Mouse (Mus musculus) c-Kit-positive CD71-positive TER-119-negative erythroid progenitor cells, embryonic 14.5 days (primary cell): Measurements from ENCODE around the gene Aspg.

Experiments
- DNase-seq: peaks from one replicate; pipeline ENCODE4 v3.0.0-alpha.2; 2013; ENCODE audit warnings: low read depth

Aspg gene

DNA sequence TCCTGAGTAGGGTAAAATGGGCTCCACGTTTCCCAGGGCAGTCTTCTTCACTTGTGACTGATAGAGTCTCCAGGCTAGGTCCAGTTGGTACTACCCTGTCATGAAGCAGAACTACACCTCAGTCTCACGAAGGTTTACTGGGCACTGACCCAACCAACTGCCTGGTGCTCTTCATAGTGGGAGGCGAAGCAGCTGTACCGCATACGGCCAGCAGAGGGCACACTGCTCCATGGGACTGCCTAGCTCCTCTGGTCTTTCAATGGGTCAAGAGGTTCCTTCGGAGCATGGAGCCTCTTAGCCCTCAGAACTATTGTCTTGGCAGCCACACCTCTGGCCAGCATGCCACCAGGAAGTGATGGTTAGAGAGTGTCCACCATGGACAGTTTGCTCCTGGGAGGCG lies 7.2 kb downstream of the Aspg start:
- peak; percentile 34 for DNase-seq

- DNase-seq = no peak
These were observed 10.5 kb downstream of the Aspg start for GRCm38 (mm10) chr12:112117006-112117405.

- DNase-seq = no peak
These were observed 11.2 kb downstream of the Aspg start for GRCm38 (mm10) chr12:112117649-112118048.

DNA sequence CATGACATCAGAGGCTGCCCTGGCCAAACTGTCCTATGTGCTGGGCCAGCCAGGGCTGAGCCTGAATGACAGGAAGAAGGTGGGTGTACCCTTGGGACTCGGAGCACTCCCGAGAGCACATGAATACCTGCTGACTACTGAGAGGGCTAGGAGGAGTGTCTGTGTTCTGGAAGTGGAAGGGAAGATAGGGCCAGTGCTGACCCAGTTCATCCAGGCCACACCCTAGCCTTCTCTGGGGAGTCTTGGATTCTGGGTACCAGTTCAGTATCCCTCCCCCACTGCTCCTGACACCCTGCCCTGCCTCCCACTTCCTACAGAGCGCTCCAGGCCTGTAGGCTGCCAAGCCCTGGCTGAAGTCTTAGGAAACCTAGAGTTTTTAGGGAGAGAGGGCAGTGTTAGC lies 14.7 kb downstream of the Aspg start:
- DNase-seq = no peak

GRCm38 (mm10) chr12:112125903-112126302 lies 19.4 kb downstream of the Aspg start:
- no peak for DNase-seq

GRCm38 (mm10) chr12:112126931-112127635 lies 20.6 kb downstream of the Aspg start:
- no peak for DNase-seq

GRCm38 (mm10) chr12:112128526-112128925 lies 22.0 kb downstream of the Aspg start:
- DNase-seq = no peak

DNA sequence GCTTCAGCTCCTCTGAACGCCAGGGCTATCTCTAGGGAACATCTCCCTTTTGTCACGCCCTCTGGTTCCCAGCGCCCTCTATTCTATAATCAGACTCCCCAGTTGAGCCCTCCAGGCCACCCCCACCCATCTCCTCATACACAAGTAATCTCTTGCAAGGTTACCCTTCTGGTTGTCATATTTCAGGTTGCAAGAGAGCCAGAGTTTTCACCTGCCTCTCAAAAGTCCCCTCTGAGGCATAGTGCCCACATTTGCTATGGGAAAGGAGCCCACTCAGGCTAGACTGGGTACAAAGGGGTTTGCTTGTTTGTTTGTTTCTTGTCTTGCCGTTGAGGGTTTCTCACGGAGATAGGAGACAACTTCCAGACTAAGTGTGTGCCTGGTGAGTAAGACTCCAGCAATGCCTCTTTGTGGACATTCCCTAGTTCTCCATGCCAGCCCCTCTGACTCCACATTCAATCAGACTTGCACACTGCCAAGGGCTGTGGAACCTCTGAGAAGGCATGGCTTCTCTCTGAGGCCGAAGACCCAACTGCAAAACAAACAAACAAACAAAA lies 22.9 kb downstream of the Aspg start:
- DNase-seq = no peak

DNA sequence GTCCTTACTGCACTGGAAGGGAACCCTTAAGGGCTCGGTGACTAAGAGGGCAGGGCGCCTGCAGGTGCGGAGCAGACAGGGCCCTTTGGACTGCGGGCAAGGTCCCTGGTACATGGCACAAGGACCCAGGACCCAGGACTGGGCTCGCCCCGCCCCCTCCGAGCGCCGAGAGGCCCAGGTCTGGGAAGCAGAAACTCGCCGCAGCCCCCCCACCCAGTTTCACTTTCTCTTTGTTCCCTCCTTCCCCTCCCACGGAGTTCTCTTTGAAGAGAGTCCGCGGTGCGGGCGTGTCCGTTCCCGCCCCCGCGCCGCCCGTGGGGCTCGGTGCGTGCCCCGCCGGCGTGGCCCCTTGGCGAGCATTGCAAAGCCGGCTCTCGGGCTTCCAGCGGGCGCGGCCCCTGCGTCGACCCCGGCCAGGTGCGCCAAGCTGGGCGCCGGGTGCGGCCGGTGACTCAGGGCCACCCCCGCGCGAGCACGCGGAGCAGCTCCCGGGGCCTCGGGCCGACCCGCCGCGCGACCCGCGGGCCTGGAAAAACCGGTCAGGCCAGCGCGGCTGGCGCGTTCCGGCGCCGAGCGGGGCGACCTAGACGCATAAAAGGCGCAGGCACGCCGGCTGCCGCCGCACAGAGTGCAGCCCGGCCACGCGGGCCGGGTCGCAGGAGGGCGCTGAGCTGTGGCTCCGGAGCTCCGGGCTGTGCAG lies 23.8 kb downstream of the Aspg start:
- no peak for DNase-seq

DNA sequence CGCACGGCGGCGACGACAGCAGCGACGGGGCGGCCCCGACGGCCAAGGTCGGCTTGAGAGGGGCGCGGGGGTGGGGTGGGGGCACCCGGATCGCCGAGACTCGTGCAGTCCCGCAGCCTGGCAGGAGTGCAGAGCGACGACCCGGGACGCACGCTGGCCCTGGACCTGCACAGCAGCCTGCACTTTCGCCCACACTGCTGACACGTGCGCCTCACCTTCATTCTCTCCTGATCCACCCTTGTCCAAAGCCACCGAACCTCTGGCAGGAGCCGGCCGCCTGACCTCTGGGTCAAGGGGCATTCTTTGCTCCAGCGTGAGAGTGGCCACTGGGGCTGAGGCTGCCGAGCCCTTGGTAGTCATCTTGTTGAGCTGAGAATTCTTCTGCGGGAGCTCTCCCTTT lies 24.5 kb downstream of the Aspg start:
- DNase-seq = no peak

DNA sequence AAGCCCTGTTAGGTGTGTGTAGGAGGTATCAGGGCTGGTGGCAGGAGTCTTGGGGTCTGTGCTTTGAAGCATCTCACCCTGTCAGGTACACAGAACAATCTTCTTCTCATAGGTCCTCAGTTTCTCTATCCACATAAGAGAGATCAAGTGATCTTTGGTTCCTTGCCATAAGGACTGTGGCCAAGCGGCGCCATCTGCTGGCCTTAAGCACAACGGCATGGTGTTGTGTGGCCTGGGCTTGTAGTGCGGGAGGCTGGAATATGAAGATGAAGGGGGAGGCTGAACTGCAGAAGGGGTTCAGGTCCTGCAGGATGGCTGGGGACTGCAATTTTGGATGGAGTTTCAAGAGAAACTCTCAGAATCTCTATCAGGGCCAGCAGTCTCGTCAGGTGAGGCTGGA lies 33.8 kb downstream of the Aspg start:
- no peak for DNase-seq

DNA sequence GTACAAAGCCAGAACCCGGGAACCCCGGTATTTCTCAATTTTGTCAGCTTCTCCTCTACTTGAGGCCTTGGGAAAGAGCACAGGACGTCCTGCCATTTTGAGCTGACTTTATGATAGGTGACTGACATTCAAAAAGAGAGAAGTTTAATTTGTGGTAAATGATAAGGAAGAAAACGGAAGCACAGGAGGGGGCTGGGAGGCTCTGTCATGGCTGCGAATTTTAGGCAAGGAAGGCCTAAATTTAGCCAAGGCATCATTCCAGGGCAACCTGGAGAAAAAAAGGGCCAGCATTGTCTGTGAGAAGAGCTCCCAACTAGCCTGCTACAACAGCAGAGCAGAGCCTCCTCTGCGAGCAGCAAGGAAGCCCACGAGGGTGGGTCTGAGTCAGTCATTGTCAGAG lies 34.3 kb downstream of the Aspg start:
- DNase-seq = no peak

DNA sequence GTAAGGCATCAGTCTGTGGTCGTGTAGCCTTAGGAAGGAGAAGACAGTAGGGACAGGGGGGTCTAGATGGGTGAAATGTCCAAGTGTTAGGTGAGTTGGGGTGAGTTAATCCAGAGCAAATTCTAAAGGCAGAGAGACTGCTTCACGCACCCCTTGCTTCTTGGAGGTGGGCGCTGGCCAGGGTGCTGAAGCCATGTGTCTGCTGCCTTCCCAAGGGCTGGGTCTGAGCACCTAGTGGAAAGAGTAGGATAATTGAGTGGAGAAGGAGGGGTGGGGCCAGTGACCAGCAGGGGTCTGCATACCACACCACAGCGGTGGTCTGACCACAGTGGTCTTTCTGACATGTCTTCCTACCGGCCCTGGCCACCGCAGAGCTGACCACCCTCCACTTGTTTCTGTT lies 34.8 kb downstream of the Aspg start:
- no peak for DNase-seq

DNA sequence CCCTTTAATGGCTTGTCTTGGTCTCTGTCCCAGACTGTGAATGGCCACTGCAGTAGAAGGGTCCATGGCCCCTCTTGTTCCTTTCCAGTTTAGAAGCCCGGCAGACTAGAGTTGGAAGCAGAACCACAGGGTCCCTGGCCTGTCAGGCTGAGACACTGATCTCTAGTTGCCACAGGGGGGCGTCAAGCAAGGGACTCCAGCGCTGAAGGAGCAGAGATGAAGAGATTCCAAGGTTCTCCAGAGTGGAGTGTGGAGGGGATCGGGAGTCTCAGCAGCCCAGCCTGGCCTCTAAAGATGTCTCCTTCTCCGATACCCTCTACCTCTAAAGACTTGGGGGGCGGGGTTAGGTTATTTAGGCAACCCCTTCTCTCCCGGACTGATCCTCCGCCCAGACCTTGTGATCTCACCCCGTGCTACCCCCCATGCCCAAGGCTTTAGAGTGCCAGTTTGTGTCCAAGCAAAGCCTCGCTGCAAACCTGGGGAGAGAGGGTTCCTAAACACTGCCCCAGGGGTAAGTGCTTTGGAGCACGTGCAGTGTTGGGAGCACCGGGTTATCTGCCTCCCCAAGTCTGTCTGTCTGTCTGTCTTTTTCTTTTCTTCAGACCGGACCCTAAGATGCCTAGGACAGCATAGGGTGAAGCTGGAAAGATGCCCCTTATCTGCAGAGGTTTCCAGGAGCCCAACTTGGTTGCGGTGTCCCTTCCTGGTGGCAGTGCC lies 36.8 kb downstream of the Aspg start:
- no peak for DNase-seq

DNA sequence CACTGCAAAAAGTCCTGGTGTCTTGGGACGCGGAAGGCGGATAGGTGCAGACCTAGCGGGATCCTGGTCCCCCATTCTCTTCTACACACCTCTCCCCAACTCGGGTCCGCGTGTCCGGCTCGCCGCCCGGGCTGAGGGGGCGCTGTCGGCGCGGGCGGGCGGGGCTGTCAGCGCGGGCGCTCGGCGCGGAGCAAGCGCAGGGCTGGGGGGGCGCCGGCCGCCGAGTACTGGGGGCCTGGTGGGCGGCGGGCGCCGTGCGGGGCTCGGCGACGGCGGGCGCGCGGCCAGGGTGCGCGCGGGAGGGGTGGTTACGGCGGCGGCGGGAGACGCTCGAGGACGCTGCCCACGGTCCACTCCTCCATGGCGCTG lies 37.3 kb downstream of the Aspg start:
- DNase-seq = no peak

GRCm38 (mm10) chr12:112144377-112145115 lies 38.1 kb downstream of the Aspg start:
- DNase-seq = no peak

- peak; percentile 56 for DNase-seq
These were observed 38.9 kb downstream of the Aspg start for GRCm38 (mm10) chr12:112145211-112145874.

DNA sequence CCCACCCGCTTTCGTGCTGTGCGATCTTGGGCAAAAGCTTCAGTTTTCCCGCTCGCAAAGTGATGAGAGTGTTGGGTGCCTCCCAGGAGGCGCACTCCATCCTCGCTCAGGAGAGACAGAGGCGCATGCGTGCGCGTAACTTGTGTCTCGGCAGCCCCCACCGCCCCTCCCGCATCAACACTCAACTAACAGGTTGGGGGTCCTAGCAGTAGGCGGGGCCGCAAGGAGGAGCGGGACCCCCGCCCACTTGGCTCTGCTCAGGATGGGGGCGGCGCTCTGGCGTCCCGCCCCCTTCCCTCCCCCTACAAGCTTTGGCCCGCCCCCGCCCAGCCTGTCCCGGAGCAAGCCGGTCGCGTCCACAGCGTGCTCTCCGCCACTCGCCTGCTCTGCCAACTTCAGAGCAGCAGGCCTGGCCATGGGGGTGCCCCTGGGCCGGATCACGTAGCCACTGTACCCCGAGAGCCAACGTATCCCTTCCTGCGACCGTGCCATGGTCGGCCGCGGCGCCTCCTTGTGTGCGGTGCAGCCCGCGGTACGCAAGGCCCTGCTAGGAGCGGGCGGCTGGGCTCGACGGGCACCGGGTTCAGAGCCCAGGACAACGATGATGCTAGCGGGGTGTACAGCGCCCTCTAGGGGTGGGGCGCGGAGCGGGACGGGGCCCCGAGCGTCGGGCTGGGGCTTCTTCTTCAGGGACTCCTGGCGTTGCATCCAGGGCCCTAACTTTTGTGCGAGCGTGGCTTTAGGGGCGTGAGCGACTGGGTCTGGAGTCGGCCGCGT lies 39.6 kb downstream of the Aspg start, which contains the start of gene Kif26a:
Gene Kif26a (plus strand): TSS at position 334 of the 777 bp plus-strand sequence.
- DNase-seq = peak; percentile 21

DNA sequence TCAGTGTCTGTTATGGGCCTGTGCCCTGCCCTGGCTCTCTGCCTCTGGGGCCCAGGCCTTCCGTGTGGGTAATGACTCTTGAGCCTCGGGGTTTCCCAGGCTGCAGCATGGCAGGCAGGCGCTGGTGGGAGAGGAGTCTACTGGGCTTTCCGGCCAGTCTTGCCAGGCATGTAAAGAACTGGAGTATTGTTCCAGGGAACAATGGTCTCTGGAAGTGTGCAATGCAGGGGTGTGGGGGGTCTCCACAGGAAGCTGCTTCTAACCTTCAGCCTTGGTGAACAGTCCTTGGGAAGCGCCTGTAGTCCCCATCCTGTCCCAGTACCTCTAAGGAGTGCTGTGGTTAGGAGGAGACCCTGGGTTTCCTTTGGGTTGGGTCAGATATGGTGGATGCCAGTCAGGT lies 40.9 kb downstream of the Aspg start:
- no peak for DNase-seq

DNA sequence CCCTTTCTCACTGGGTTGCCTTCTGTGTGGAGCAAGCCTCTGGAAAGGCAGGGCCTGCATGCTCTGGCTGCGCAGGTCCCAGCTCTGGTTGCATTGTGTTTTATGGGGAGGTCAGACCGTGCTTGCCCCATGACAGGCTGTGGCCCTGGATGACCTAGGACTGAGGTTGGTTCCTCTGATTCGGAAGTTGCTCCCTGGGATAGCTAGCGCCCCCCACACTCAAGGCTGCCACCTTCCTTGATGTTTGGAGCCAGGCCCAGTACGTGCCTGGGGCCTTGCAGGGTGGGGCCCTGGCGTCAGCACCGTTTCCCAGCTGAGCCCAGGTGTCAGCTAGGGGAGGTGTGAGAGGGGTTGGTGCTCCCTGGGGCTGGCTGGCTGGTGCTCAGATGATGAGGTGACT lies 43.5 kb downstream of the Aspg start:
- no peak for DNase-seq
